Mouse (Mus musculus): ENCODE results near the gene Sytl3. TPM values are rescaled to one million over a fixed set of nuclear protein-coding genes. Genes with fewer than 3 reads are reported as not detected.
"Not testable (repeated sequence)": the region's sequence is repeated elsewhere in the genome, so short reads cannot be mapped to it uniquely, and the experiment has no call there.

The Sytl3 gene
- polyA plus RNA-seq (2015; fragmentation: Nextera tagmentation; extraction: Ambion mirVana): 0.18 and 0.21 TPM in 2 replicates

DNA sequence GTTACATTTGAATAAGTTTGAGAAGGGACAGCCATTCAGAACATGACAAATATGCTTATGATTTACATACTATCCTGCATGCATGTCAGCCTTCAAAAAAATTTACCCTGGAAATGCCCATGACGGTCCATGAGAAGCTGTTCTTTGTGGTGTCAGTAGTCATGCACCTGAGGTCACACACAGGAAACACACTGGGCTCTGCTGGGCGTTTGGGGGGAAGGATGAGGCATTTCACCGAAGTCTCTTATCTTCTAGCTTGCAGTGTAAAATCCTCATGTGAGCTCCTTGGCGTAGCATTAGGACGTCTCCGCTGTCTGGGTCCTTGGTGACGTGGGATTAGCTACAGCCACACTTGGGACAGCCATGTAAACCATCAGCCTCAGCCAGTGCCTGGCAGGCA is at the start of gene Sytl3:
Sytl3 (plus strand) TSS at position 293 of the 400 bp plus-strand sequence.
- not testable (repeated sequence) for H3K9ac ChIP-seq (replicated peaks); H3K27me3 ChIP-seq (ENCODE audit: insufficient read depth, low read length); DNase-seq; ATAC-seq; H3K27ac ChIP-seq (ENCODE audit: low read depth); H3K4me3 ChIP-seq (ENCODE audit: low read depth, low read length); H3K9me3 ChIP-seq (ENCODE audit: low read length); H3K4me2 ChIP-seq (ENCODE audit: low read depth, low read length); H3K4me1 ChIP-seq (ENCODE audit: insufficient read depth); H3K36me3 ChIP-seq (replicated peaks; ENCODE audit: insufficient read depth, low read length)
- 28% methylated on average over 3 of the region's 7 CpGs for WGBS (ENCODE audit: insufficient replicate concordance)

DNA sequence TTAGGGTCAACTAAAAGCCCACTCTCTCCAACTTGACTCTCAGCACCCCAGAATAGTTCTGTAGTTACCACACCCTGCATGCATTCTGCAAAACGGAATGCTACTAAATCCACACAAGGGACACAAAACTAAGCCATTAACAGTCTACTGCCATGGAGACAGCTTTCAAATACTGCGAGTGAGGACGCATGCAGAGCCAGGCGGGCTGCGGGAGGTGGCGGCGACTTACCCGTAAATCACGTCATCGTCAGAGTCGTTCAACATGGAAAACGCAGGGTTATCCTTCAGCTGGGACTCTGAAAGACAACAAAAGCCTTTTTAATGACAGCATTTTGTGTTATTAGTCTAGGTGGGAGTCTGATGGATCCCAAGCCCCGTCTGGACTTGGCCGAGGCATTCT is 45.4 kb upstream of the Sytl3 start:
- H3K36me3 ChIP-seq (replicated peaks; ENCODE audit: insufficient read depth, low read length); ATAC-seq; H3K27me3 ChIP-seq (ENCODE audit: insufficient read depth, low read length); DNase-seq; H3K9me3 ChIP-seq (ENCODE audit: low read length); H3K4me1 ChIP-seq (ENCODE audit: insufficient read depth); H3K27ac ChIP-seq (ENCODE audit: low read depth); H3K4me3 ChIP-seq (ENCODE audit: low read depth, low read length); H3K4me2 ChIP-seq (ENCODE audit: low read depth, low read length); H3K9ac ChIP-seq (replicated peaks): not testable (repeated sequence)
- WGBS (ENCODE audit: insufficient replicate concordance): 91% methylated on average over 11 of the region's 14 CpGs

DNA sequence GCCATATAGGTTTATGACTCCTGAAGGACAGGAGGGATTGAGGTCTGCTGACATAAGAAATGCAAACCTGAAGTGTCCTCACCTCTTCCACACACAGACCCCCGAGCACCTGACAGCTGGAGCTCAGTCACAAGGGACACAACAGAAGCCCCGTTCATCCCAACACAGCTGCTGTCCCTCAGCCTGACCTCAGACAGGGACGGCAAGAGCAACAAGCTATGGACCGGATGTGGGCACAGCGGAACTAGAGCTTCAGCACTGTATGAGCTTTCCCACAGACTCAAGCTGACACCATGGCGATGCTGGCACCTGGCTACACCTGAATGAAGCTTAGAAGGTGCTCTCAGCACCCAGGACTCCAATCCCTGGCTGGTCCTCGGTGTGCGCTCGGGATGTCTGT is 44.6 kb upstream of the Sytl3 start:
- H3K27me3 ChIP-seq (ENCODE audit: insufficient read depth, low read length); H3K36me3 ChIP-seq (replicated peaks; ENCODE audit: insufficient read depth, low read length); H3K9me3 ChIP-seq (ENCODE audit: low read length); H3K4me2 ChIP-seq (ENCODE audit: low read depth, low read length); H3K4me3 ChIP-seq (ENCODE audit: low read depth, low read length); H3K9ac ChIP-seq (replicated peaks); DNase-seq; H3K4me1 ChIP-seq (ENCODE audit: insufficient read depth); H3K27ac ChIP-seq (ENCODE audit: low read depth); ATAC-seq: not testable (repeated sequence)
- 70% methylated on average over 4 of the region's 9 CpGs for WGBS (ENCODE audit: insufficient replicate concordance)

DNA sequence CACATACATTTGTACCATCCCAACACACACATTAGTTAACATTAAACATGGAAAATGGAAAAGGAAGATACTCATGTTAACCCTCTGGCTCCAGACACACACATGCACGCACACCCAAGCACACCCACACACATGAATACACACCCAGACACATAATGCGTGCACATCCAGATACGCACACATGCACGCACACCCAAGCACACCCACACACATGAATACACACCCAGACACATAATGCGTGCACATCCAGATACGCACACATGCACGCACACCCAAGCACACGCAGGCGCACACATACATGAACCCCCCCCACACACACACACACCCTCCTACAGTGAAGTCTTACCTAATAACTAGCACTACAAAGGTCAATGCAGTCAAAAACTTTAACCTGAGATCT is 42.2 kb upstream of the Sytl3 start:
- H3K27me3 ChIP-seq (ENCODE audit: insufficient read depth, low read length); H3K9me3 ChIP-seq (ENCODE audit: low read length); H3K9ac ChIP-seq (replicated peaks); H3K36me3 ChIP-seq (replicated peaks; ENCODE audit: insufficient read depth, low read length); H3K4me3 ChIP-seq (ENCODE audit: low read depth, low read length); H3K4me2 ChIP-seq (ENCODE audit: low read depth, low read length); H3K27ac ChIP-seq (ENCODE audit: low read depth); H3K4me1 ChIP-seq (ENCODE audit: insufficient read depth); ATAC-seq; DNase-seq: not testable (repeated sequence)
- WGBS (ENCODE audit: insufficient replicate concordance): 88% methylated on average over 9 of the region's 9 CpGs

DNA sequence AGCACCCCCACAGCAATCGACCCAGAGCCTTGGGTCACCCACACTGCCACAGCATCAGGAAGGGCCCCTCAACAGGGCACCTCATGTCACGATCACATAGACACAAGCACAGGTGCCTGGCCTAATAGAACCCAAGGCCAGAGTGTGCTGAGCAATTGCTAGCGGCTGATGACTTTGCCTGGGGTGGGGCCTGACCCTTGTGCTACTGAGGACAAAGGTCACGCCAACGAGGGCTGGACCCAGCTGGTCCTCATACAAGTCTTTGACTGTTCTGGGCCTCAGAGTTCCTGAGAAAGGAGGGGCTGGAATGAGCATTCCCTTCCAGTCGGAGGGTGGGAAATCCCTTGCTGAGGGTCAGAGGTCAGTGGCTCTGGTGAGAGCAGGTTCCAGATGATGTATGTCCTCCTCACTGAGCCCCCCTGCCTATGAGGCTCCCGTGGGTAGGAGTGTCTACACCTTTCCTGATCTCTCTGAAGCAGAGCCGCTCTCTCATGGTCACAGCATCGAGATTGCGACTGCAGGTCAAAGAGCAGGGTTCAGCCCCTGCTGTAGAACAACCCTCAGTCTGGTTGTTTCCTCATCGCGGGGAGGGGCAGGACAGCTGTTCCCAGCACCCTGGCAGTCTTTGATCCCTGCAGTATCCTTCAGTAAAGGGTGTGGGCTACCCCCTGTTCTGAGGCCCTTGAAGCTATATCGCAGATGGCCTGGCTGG is 41.0 kb upstream of the Sytl3 start:
- DNase-seq; H3K4me2 ChIP-seq (ENCODE audit: low read depth, low read length); H3K36me3 ChIP-seq (replicated peaks; ENCODE audit: insufficient read depth, low read length); H3K27me3 ChIP-seq (ENCODE audit: insufficient read depth, low read length); H3K27ac ChIP-seq (ENCODE audit: low read depth); H3K4me3 ChIP-seq (ENCODE audit: low read depth, low read length); H3K4me1 ChIP-seq (ENCODE audit: insufficient read depth); H3K9ac ChIP-seq (replicated peaks); H3K9me3 ChIP-seq (ENCODE audit: low read length): not testable (repeated sequence)
- peak; percentile 83 for ATAC-seq
- 47% methylated on average over 6 of the region's 13 CpGs for WGBS (ENCODE audit: insufficient replicate concordance)

DNA sequence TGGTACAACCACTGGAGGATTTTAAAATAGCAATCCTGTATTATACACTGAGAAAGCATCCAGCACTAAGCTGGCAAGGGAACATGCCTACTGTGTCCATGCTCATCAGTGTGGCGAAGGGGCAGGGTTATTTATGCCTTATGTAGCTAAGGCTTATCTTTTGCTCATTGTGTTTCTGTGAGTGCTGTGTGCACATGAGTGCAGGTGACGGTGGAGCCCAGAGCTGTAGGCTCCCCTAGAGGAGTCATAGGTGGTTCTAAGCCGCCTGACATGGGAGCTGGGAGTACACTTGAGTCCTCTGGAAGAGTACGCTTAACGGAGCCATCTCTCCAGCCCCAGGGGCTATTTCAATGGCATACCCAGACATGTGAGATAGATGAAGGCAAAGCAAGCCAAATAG is 39.6 kb upstream of the Sytl3 start:
- not testable (repeated sequence) for DNase-seq; H3K4me1 ChIP-seq (ENCODE audit: insufficient read depth); H3K9ac ChIP-seq (replicated peaks); H3K4me3 ChIP-seq (ENCODE audit: low read depth, low read length); H3K36me3 ChIP-seq (replicated peaks; ENCODE audit: insufficient read depth, low read length); H3K27ac ChIP-seq (ENCODE audit: low read depth); H3K9me3 ChIP-seq (ENCODE audit: low read length); ATAC-seq; H3K4me2 ChIP-seq (ENCODE audit: low read depth, low read length); H3K27me3 ChIP-seq (ENCODE audit: insufficient read depth, low read length)
- 82% methylated on average over 5 of the region's 5 CpGs for WGBS (ENCODE audit: insufficient replicate concordance)

DNA sequence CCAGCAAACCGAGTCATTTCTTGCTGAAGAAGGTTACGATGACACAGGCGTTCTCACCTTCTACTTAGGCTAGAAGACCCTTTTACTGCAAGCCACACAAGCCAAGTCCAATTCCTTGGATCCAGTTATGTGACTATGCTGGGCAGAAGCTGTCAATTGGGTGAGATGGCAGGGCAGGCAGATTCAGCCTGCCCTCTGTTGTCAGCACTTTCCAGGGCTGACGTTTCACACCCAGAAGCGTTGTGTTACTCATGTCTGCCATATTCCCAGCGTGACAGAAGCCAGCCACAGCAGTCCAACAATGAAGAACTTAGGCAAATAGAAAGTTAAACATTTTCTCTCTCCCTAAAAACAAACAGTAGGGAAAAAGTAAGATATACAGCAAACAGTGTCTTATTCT is 38.9 kb upstream of the Sytl3 start:
- not testable (repeated sequence) for H3K36me3 ChIP-seq (replicated peaks; ENCODE audit: insufficient read depth, low read length); H3K4me2 ChIP-seq (ENCODE audit: low read depth, low read length); H3K4me3 ChIP-seq (ENCODE audit: low read depth, low read length); H3K27me3 ChIP-seq (ENCODE audit: insufficient read depth, low read length); H3K4me1 ChIP-seq (ENCODE audit: insufficient read depth); H3K27ac ChIP-seq (ENCODE audit: low read depth); DNase-seq; H3K9me3 ChIP-seq (ENCODE audit: low read length); ATAC-seq; H3K9ac ChIP-seq (replicated peaks)
- 60% methylated on average over 5 of the region's 6 CpGs for WGBS (ENCODE audit: insufficient replicate concordance)

DNA sequence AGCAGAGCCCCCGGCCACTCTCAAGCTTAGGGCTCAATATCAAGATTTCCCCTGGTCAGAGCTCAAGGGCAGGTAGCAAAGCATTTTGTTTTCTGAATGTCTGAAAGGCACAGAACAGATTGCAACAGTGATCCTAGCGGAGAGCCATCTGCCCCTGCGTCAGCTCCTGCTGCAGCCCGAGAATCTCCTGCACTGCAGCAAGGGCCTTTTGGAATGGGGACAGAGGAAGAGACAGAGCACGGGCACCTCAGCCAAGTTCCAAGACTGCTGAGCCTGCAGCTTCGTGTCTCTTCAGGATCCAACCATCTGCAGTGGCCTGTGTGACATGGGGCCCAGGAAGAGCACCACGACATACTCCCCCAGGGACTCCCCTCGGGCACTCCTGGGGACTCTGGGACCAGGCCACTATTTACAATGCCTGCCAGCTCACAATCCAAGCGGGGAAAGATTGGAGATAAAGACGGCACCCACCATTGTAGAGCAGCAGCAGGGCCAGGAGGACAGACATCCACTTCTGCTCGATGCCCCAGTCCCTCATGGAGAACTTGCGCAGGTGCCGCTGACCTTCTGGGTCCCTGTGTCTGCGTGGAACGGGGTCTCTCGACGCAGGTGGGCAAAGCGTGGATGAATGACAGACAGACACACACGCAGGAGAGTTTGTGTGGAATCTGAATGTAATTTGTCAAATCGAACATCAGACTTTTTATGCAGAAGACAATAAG is 38.0 kb upstream of the Sytl3 start:
- H3K36me3 ChIP-seq (replicated peaks; ENCODE audit: insufficient read depth, low read length); H3K27me3 ChIP-seq (ENCODE audit: insufficient read depth, low read length); H3K4me2 ChIP-seq (ENCODE audit: low read depth, low read length); ATAC-seq; H3K9me3 ChIP-seq (ENCODE audit: low read length); H3K27ac ChIP-seq (ENCODE audit: low read depth); H3K9ac ChIP-seq (replicated peaks); DNase-seq; H3K4me1 ChIP-seq (ENCODE audit: insufficient read depth); H3K4me3 ChIP-seq (ENCODE audit: low read depth, low read length): not testable (repeated sequence)
- 70% methylated on average over 17 of the region's 20 CpGs for WGBS (ENCODE audit: insufficient replicate concordance)

DNA sequence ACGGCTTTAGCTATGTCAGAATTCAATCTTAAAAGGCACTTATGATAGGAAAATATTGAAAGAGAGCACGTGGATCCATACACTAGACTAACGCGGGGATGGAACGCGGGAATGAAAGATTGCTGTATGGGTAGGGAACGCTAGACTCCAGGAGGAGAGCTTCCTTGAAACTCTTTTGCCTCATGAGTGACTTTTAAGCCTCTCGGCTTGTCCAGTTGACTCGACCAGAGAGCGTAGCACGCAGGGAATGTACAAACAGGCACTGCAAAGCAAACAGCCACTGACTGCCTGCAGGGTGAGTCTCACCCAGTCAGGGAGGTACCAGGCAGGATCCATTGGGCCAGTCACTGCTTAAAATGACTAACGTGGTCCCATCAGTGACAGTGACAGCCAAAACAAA is 36.9 kb upstream of the Sytl3 start:
- H3K9me3 ChIP-seq (ENCODE audit: low read length); H3K27ac ChIP-seq (ENCODE audit: low read depth); H3K36me3 ChIP-seq (replicated peaks; ENCODE audit: insufficient read depth, low read length); H3K4me3 ChIP-seq (ENCODE audit: low read depth, low read length); ATAC-seq; H3K27me3 ChIP-seq (ENCODE audit: insufficient read depth, low read length); H3K4me1 ChIP-seq (ENCODE audit: insufficient read depth); DNase-seq; H3K9ac ChIP-seq (replicated peaks); H3K4me2 ChIP-seq (ENCODE audit: low read depth, low read length): not testable (repeated sequence)
- 81% methylated on average over 11 of the region's 12 CpGs for WGBS (ENCODE audit: insufficient replicate concordance)
